Mouse (Mus musculus) retina, postnatal 7 days (tissue): ENCODE measurements around the gene 4930519G04Rik.
A peak's percentile ranks its signal among the peaks of the same experiment; 100 is the strongest.
"Not testable (repeated sequence)": the region's sequence is repeated elsewhere in the genome, so short reads cannot be mapped to it uniquely, and the experiment has no call there.

Experiments used
- DNase-seq: peaks from one replicate; pipeline ENCODE4 v3.0.0-alpha.2; 2012; ENCODE audit warnings: low read depth, low spot score

Gene 4930519G04Rik

GRCm38 (mm10) chr5:114853364-114853763, at the start of gene 4930519G04Rik:
4930519G04Rik (plus strand) TSS chr5:114853664.
- not testable (repeated sequence) for DNase-seq

DNA sequence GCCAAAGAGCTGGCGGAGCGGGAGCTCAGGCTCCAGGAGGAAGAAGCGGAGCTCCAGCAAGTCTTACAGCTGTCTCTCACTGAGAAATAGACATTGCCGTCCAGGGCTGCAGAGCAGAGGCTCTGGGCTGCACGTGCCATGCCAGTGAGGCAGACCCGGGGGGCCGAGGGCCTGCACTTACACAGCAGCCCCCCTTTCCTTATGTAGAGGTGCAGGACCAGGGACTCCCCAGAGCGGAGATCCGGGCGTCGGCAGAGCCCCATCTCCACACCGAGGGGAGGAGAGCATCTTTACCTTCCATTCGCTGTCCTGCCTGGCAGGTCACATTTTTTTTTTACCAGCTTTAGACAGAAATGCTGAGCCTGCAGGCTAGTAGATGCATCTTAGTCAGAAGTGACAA, 49.1 kb upstream of the 4930519G04Rik start:
- DNase-seq: no peak

- no peak for DNase-seq
Measured at GRCm38 (mm10) chr5:114804958-114805357, 48.5 kb upstream of the 4930519G04Rik start.

DNA sequence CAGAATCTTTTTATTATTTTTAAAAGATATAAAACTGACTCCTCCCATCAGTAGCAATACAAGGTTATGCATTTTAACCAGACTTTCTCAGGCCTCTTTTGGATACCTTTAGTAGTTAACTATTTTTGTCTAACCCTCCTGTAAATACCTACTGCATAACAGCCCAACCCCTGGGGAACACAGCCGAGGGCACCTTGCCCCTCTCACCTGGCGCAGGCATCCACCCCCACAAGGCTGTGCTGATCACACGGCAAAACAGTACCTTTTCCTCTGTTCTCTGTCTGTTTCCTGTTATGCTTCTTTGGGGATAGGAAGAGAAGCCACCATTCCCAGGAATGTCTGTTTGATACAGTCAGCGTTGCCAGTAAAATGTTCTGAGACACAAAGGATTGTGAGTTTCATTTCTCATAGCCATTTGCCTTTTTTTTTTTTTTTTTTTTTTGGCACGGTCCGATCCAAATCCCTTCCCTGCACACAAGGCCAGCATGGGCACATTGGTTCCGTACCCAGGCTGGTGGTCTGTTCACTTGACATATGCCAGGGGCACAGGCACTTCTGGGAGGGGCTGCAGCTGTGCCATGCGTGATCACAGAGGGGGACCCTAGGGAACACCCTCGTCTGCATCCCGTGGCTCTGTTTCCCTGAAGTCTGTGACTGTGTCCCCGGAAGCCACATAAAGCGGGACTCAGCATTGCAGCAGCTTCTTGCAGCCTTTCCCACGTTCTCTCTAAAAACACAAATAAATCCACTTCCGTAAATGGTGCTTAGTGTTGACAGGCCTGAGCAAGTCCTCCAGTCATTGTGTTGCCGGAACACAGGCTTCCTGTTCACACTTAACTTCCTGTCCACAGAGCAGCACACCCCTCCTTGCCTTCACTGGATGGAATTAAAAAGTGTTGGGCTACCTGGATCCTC, 47.8 kb upstream of the 4930519G04Rik start:
- no peak for DNase-seq

GRCm38 (mm10) chr5:114806636-114807035, 46.8 kb upstream of the 4930519G04Rik start:
- DNase-seq: no peak

DNA sequence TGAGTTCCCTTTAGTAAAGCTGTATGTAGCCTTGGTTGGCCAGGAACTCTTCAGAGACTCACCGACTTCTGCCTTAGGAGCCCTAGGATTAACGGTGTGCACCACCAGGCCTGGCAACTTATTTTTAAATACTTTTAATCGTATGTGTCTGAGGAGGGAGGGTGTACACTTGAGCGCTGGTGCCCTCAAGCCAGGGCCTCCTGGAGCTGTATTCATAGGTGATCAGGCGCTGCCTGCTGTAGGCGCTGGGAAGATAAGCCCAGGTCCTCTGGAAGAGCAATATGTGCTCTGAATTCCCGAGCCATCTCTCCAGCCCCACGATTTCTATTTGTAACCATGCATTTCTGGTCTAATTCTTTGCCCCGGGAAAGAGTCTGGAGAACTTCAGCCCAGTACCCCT, 46.4 kb upstream of the 4930519G04Rik start:
- DNase-seq: no peak

GRCm38 (mm10) chr5:114807468-114807867, 46.0 kb upstream of the 4930519G04Rik start:
- no peak for DNase-seq

GRCm38 (mm10) chr5:114807893-114808292, 45.6 kb upstream of the 4930519G04Rik start:
- DNase-seq: no peak

- no peak for DNase-seq
Measured at GRCm38 (mm10) chr5:114808385-114808784, 45.1 kb upstream of the 4930519G04Rik start.

DNA sequence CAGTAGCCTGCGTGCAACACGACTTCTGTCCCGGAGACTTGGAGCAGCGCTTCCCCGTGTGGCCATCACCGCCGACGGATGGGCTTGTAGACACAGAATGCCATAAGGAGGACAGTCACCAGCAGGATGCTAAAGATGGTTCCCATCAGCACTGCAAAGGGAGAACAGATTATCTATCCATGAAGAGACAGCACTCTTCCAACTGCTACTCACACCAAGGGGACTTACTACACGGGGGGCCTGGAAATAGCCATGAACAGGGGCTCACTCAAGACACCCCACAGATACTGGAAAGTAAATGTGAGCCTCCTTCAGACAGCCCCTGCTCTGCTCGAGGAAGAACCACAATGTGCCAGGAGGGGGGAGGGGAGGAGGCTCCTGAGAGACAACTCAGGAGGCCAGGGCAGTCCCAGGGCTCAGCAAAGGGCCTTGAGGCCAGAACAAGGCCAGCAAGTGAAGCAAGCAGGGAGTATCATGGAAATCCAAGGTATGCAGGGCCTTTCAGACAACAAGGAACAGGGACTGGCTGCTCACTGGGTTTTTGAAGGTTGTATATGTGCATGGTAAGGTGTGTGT, 44.2 kb upstream of the 4930519G04Rik start:
- DNase-seq: no peak

- DNase-seq: no peak
Measured at GRCm38 (mm10) chr5:114809826-114810225, 43.6 kb upstream of the 4930519G04Rik start.

DNA sequence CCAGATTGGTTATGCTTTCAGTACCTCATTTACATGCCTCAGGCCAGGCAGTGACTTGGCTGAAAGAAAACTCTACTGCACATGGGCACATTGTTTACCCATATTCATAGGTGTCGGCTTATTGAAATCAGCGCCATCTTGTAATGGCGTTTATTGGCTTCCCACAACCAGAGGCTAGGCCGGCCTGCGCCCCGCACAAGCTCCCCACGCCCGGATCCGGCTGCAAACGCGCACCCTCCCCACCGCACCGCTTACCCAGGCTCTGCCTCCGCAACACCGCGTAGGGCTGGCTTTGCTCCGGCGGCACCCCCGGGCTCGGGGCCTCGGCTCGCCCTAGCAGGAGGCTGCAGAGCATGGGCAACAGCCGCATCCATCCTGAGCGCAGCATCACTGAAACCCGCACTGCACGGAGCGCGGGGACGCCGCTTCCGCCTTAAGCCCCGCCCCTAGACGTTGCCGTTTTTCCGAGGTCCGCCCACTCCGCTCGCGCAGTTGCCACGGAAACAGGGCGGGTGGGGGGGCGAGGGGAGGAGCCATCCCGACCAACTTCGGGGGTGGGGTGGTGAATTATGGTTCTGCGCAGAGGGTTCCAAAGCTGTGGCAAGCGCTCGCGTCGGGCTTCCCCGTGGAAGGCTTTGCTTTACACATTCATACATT, 39.8 kb upstream of the 4930519G04Rik start:
- DNase-seq: peak; percentile 82

DNA sequence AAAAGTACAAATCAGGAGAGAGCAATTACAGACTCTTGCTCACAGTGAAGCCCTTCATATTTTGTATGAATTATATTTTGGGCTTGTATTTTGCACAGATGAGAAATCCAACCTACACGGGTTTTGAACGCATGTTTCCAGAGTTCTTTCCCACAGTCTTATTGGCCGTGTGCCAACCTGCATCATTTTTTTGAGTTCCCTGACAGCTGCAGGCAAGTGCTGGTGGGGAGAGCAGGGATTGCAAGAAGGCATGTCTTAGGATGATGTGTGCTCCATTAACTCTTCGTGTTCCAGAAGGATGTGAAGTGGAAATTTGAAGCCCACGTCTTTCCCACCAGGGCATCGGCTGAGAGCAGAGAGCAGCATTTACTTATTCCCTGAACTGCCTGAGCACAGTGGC, 36.9 kb upstream of the 4930519G04Rik start:
- DNase-seq: no peak

- no peak for DNase-seq
Measured at GRCm38 (mm10) chr5:114818124-114818523, 35.3 kb upstream of the 4930519G04Rik start.

DNA sequence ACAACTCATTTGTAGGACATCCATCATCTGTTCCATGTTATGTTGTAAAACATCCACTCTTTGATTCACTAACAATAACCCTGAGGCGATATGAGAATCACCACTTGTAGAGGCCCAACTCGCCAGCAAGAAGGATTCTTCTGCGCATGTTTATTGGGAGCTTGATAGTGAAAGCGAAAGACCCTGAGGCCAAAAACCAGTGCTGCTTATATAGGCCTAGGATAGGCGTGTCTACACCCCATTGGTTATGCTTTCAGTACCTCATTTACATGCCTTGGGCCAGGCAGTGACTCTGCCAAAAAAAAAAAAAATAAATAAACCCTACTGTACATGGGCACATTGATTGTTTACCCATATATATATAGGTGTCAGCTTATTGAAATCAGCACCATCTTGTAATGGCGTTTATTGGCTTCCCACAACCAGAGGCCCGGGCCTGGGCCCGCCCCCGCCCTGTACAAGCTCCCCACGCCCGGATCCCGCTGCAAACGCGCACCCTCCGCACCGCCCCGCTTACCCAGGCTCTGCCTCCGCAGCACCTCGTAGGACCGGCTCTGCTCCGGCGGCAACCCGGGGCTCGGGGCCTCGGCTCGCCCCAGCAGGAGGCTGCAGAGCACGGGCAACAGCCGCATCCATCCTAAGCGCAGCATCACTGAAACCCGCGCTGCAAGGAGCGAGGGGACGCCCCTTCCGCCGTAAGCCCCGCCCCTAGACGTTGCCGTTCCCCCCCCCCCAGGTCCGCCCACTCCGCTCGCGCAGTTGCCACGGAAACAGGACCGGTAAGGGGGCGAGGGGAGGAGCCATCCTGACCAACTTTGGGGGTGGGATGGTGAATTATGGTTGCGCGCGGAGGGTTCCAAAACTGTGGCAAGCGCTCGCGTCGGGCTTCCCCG, 30.4 kb upstream of the 4930519G04Rik start, which contains the start of gene 1500011B03Rik:
1500011B03Rik (minus strand) TSS at position 673 of the 893 bp plus-strand sequence.
- DNase-seq: peak; percentile 64

GRCm38 (mm10) chr5:114824197-114824596, 29.3 kb upstream of the 4930519G04Rik start:
- DNase-seq: peak; percentile 47

DNA sequence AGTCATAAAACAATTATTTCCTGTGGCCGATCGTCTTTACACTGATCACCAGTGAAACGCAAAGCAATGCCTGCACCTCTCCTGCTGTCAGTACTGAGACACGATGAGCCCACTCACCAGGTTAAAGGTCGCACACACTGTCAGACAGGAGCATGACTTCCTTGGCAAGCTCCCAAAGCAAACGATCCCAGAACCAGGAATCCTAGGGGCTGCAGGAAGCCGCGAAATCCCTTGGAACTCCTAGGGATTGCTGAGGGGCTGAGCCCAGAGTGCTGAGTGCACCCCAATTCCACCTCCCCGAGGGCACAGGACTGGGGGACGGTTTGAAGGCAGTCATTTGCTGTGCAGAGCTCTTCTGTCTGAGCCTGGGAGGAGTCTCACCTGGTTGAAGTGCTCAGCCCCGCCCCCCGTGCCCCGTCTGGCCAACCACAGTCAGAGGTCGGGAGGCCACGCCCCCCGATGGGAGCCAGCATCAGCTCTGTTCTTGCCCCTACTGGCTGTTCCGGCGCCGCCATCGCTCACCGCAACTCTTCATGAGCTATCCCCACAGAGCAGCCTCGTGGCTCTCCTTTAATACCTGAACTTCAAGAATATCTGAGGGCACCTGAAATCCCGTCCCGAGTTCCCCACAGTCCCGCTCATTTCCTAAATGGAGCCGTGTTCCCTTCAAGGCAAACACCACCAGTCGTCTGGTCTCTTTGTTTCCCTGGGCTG, 27.3 kb upstream of the 4930519G04Rik start:
- DNase-seq: peak; percentile 76

DNA sequence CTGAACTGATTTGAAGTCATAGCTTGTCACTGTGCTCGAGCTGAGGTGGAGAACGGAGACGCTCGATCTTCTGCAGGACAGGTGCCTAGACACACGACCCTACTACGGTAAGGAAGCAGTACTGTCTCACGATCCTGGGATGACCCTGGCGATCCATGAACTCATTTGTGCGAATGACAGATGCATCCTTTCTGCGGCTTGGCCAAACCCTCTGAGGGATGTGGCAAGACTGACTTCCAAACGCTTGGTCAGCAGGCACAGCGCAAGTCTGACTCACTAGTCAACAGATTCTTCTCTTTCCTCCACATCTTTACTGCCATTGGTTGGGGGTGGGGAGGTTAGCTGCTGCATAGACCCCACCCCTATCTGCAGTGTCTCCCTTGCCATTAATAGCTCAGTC, 26.0 kb upstream of the 4930519G04Rik start:
- no peak for DNase-seq

DNA sequence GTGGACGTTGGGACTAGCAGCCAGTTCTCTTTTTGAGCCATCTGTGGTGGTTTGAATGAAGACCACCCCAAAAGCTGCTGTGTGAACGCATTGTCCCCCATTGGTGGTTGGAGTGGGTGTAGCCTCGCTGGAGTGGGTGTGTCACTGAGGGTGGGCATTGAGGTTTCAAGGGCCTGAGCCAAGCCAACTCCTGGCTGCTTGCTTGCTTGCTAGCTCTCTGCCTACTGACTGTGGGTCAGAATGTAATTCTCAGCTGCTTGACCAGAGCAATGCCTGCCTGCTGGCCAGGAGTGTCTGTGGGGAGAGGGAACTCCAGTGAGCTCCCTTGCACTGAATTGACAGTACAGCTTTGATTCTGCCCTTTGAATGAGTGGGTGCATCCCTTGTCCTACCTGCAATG, 23.7 kb upstream of the 4930519G04Rik start:
- no peak for DNase-seq

DNA sequence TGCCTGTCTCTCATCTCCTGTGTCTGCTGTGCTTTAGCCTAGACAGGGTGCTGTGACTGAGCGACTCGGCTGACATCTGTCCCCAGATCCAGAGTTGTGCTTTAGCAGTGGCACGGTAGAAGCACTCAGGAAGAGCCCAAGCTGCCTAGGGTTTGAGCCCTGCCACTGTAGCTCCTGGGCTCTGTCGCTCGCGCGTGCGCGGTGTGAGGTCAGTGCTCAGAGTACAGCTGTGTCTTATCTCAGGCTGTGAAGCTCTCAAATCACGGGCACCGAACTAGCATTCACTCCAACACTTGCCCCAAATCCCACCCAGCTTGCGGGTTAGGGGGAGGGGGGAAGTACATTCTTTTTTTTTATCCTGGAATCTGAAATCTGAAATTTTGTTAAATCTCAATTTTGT, 16.6 kb upstream of the 4930519G04Rik start:
- DNase-seq: no peak

GRCm38 (mm10) chr5:114840481-114840880, 13.0 kb upstream of the 4930519G04Rik start:
- not testable (repeated sequence) for DNase-seq
